Mouse (Mus musculus) frontal cortex, postnatal 14 days (tissue): ENCODE measurements around the gene Glis1.

Experiments
- DNase-seq, 2 experiments: peaks; one replicate each; pipeline ENCODE4 v3.0.0; 2022; ENCODE audit warnings: low spot score in 2 of 2

Gene Glis1

DNA sequence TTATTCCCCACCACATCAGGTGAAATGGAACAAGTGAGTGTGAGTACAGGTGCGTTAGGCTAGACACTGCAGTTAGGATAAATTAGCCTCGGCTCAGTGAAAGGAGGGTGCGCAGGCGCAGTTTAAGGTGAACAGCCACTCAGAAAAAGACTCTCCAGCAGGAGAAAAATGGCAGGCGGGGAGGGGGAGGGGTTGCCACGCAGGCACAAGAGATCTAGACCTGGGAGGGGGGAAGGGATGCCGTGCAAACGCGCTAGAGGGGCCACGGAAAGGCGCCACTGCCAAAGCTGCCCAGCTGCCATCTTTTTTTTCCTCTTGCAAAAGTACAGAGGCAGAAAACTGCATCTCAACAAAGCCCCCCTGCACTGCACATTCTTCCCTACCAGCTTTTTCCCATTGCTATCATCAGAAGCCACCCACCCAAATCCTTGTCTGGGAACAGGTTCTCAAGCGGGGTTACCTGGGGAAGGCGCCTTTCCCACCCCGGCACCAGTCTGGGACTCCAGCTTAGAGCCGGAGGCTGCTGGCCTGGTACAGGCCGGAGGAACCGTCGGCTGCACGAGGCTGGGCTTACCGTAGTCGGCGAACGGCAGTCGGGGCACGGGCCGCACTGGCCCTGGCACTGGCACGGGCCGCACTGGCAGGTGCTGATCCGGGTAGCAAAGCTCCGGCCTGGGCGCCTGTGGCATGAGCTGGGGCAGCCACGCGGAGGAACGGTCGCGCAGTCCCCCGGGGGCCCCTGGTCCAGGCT lies 248.8 kb downstream of the Glis1 start:
- DNase-seq: no peak

DNA sequence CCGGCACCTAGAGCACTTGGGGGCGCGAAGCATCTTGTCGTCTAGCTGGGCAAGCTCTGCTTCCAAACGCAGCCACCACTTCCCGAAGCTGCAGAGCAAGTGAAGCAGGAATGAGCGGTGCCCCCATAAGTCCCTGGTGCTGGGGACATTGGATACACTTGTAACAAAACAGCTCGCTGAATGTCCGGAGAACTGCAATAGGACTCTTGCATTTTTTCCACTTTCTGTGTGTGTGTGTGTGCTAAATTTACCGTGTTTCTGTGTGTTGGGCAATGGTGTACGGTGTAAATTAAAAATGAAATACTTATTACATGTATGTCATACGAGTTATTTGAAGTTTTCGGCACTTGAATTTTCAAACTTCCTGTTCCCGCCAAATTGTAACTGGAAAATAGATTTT lies 249.7 kb downstream of the Glis1 start, which contains the start of gene Dmrtb1:
Gene Dmrtb1, minus strand, starts transcription at position 101 of the 400 bp plus-strand sequence.
- no peak for DNase-seq
